Mouse (Mus musculus) right cerebral cortex, postnatal 10 days (tissue): ENCODE data around the gene Palm2.

Experiments used
- DNase-seq, 2 experiments: peaks; one replicate each; pipeline ENCODE4 v3.0.0; 2021; ENCODE audit warnings: low spot score in 2 of 2

Palm2 gene

DNA sequence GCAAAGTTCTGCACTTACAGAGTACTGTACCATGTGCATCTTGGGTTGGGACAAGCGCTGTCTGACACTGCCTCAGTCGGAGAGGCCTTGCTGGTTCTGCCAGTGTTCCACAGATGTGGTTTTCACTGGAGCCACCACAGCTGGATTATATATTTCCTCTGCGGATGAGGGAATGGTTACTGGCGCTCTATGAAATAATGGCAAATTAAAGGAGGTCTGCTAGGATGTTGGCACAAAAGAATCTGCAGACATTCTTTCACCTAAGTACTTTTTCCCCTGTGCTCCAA is 135.0 kb downstream of the Palm2 start:
- DNase-seq, result no peak

DNA sequence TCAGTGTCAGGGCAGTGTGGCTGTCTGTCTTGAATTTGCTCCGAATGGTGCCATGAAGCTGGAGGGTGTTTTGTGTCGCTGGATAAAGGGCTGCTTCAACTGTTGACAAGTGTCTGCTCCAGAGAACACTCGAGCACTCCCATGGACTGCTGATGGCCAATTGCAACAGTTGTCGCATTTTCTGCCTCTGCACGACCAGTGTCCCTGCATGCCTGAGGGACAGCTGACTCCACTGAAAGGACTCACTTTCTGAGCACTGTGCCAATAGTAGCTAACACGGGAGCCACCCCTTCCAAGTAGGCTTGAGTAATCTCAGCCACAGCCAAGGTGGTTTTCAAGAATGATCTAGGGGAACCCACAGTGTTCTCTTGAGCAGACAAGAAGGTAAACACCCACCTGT is 135.7 kb downstream of the Palm2 start:
- no peak for DNase-seq

DNA sequence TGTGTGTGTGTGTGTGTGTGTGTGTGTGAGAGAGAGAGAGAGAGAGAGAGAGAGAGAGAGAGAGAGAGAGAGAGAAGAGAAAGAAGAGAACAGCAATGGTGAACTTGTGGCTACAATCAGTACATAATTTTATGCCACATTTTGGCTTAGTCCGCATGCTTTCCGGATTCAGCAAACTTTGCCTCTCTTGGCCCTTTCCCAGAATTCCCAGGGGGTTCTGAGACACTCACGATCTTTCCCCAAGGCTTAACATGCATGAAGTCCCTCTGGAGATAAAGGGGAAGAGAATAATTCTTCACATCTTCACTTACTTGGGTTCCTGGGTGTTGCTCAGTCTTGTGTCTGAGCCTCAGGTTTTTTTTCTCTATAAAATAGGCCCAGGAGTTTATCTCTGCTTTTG is 136.2 kb downstream of the Palm2 start:
- no peak for DNase-seq

DNA sequence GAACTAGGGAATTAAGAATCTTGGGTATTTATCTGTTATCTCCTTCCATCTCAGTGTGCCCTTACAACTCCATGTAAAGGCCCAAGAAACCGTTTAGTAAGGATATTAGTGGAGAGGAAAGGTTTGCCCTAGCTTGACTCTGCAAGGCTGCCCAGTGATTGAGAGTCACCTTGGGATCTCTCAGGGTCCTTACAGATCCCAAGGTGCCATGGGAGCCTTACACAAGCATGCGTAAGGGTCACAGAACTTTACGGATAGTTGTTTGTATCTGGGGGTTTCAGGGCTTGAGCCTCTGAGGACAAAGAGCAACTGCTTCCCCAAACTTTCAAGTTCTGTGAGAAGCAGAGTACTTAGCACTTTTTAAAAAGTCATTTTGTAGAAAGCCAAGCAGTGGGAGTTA is 140.1 kb downstream of the Palm2 start:
- no peak for DNase-seq

DNA sequence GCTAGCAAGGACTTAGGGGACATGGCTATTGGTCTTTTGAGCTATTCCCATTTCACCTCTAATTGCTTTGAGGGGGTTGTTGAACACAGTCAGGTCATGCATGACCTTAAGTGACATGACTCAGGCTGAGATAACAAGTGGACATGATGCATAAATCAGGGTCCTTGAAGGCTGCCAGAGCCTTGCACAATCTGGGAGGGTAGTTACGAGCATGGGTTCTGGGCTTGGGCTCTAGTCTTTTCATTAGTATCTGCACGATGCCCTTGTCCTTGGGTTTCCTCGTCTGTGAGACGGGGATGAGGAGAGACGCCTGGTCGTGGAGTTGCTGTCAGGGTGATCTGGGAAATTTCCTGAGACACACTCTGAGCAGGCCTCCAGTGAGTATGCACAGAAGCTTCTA is 140.6 kb downstream of the Palm2 start:
- no peak for DNase-seq

DNA sequence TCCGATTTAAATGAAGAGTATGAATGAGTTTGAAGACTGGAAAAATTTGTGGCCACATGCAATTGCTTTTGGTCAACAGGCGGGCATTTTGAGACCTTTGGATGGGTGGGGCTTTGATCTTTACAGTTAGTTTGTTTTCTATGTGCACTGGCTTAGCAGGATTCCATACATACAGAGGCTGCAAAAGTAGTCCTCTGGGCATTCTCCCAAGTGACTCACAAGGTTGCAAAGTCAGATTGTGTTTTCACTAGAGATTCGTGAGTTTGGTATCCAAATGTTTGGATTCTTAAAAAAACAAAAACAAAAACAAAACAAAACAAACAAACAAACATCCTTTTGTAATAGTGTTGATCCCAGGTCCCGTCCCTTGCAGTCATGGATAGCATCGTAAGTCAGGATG is 141.6 kb downstream of the Palm2 start:
- no peak for DNase-seq

DNA sequence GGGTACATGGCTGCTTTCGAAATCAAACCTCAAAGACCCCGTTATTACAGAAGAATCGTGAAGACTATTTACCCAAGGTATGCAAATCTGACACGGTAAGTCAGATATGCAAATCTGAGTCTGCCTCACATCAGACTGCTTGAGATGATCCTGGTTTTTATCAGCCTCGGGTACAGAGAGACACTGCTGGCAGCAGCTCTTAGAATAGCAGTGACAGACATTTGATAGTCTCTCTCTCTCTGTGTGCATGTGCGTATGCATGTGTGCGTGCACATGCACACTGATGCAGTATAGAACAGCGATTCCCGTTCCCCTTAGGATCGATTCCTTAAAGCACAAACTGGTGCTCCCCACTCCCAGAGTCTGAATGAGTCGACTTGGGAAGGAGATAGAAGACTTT is 142.0 kb downstream of the Palm2 start:
- no peak for DNase-seq

DNA sequence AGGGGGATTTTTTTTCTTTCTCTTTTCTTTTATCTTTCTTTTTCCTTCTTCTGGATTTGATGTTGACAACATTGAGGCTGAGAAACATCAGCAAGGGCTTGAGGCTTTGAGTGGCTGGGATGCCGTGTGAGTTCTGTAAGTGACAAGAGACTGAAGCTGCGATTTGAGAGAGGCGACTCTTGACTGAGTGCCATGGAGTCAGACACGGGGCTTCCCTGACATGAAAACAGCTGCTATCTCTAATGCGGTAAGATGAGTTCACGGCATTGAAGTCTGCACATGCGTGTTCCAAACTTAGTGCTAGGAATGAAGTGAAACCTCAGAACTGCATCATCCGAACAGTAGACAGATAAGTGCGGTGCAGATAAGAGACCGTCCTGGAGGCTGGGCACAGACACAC is 145.6 kb downstream of the Palm2 start:
- DNase-seq, result no peak

DNA sequence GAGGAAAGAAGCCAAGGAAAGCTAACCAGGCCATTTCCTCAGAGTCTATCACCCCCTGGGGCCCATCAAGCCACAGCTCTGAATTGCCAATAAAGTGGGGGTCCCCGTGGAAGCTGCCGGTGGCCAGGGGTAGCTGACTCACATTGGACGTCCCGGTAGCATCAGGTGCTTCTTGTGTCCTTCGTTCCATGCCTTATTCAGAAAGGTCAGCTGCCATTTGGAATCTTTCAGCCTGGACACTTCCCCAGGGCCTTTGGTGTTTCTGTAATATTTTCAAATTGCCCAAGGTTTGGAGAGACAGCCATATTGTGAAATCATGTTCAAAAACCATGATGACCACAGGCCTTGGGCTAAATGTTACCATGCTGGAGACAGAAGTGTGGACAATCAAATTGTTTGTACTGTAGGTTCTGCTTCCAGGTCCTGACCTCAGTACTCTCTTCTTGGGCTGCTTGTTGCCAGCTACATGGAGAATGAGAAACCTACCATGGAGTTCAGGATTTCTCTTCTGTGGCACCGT is 151.3 kb downstream of the Palm2 start:
- no peak for DNase-seq

DNA sequence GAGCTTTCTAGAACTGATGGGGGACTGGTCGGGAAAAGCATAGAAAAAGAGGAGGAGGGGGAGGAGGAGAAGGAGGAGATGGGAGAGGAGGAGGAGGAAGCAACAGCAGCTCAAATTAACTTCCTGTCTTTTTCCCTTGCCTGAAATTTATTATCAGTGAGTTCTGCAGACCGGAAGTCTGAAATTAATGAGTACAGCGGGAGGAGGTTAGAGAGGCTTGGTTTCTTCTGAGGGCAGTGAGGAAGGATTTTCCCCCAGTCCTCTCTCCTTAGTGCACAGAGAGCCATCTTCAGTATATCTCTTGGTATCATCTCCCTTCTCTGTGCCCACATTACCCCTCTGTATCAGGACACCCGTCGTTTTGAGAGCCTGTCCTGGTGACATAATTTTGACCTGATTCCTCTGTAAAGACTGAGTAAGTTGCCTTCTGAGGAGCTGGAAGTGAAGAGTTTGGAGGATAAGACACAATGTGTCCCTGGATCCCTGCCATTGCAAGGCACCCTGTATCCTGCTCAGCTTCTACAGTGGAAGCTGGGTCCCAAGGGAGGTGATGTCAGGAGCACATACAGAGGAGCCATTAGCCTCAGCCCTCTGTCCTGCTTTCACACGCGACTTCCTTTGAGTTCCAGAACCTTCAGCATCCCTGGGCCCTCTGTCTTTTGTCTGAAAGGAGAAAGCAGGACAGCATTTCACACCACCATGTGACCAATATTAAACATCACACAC is 153.0 kb downstream of the Palm2 start:
- DNase-seq, result no peak

DNA sequence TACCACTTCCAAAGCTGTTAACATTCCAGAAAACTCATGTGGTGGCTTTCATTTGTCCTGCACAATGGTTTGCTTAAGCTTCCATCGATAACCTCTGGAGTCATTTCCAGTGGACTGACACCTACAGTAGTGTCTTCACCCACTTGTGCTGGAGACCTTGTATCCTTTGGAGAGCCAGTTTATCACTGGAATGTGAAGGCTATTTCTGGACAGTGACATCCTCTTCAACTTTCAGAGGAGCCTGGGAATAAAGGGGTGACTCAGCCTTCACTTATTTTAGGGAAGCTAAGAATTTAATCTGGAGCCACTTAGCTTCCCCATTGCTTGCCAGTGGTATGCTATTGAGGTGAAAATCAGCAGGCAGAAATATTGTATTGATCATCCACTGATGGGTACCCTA is 154.3 kb downstream of the Palm2 start:
- no peak for DNase-seq

DNA sequence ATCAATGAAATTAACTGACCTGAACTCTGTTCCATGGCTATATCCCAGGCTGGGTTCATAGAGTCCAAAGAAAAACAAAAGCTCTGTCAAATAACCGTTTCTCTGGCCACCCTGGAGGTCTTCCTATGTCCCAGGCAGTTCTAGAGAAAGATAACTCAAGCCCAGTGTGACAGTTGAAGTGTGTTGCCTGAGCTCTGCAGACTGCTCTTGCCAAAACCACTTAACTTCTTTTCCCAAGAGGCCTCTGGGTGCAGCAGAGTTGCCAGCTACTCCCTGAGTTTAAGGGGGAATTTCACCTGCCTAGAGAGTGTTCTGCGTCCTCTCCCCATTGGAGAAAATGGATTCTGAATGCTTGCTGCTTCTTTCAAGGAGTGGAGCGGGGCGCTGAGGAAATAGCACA is 158.7 kb downstream of the Palm2 start:
- DNase-seq, result no peak

DNA sequence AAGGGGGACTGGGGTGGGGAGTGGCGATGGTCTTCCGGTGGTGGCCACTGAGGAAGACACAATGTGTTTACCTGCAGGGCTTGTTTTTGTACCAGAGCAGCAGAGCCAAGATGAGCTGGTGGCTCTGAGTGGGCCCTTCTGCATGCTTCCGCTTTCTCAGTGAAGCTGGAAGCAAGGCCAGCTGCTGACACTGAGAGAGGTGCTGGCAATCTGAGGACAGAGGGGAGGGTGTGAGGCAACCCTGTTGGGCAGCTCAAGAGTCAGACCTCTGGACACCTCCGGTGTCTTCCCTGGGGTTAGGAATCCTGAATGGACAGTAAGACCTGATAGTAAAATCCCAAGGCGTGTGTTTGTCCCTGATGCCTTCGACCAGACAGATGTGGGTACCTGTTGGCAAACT is 165.9 kb downstream of the Palm2 start:
- no peak for DNase-seq

DNA sequence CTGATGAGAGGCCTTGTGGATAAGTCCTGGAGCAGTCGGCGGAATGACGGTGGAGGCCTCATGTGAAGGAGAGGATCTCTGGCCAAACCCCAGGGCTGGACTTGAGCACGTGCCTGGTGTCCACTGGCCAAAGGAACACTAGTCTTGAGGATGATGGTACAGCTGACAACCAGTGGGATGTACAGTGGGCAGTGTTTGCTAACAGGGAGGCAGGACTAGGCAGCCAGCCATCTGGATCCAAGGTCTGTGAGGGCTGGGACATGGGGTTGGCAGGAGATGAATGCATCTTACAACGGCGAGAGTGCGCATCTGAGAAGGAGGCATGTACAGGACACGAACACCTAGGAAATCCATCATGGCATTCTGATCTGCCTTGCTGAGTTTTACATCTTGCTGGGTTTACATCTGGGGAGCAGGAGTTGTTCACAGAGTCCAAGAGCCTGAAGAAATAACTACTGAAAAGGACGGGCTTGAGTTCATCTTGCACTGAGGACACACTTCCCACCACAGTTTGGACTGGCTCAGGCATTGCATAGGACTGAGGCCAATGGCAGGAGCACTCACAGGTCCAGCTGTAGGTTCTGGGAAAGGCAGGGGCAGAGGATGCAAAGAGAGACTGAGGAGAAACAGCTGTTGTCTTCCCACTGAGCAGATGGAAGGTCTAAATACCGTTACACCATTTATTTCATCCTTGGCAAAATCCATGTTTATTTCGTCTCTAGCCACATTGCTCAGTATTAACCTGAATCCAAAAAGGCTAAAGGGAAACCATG is 166.8 kb downstream of the Palm2 start:
- DNase-seq, result no peak

DNA sequence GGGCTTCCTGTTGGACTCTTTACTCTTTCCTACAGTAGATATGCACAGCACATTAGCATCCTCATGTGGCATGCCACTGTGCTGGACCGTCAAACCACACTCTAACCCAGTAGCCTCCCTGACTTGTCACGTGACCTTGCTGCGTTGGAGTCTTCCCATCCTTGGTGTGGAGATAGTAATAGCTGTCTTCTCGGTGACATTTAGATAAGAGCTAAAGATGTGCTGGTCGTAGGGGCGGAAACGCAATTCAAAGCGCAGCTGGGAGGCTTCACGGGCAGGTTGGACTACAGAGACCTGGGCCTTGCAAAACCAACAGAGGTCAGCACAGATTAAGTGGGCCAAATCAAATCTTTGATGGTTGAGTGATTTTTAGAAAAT is 167.4 kb downstream of the Palm2 start:
- DNase-seq, result no peak

DNA sequence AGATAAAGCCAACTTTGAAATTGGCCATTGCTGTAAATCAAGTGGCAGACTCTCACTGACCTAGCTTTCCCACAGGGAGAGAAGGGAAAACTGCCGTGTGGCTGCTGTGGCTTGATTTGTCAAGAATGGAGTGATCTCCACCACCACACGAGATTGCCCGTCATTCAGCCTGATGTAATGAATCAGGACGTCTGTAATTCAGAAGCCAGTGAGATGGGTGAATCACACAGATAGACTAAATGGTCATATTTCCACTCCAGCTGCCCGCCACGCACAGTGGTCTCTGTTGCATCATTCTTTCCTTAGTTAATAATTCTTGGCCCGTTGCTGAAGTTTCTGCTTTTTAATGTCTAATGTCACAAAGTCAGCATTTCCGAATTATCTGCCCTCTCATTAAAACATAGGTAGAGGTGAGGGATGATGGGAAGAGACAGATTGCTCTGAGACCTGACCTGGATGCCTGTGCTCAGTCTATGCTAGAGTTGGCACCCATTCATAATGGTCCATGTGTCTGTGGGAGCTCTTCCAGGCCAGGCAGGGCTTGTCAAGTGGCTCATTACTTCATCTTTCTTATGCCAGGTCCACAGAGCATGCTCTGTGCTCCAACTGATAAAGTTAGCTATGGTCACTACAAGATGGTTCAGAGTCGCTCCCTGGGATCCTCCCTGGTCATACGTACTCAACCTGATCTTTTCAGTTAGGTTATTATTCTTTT is 168.0 kb downstream of the Palm2 start:
- DNase-seq, result no peak

DNA sequence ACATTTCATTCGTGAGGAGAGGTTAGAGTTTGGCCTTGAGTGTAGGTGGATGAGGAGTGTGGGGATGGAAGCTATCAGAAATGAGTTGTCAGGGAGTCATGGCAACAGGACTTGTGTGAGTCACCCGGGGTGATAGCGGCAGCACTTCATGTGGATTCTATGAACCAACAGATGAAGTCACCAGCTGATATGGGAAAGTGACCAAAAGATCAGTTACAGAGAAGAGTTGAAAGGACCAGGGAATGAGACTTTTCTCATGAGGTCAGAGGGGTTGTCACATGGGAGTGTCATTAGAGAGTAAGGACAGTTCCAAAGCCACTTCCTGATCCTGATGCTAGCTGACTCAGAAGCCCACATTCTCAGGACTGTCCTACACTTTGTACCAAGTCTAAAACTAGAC is 172.2 kb downstream of the Palm2 start:
- no peak for DNase-seq

DNA sequence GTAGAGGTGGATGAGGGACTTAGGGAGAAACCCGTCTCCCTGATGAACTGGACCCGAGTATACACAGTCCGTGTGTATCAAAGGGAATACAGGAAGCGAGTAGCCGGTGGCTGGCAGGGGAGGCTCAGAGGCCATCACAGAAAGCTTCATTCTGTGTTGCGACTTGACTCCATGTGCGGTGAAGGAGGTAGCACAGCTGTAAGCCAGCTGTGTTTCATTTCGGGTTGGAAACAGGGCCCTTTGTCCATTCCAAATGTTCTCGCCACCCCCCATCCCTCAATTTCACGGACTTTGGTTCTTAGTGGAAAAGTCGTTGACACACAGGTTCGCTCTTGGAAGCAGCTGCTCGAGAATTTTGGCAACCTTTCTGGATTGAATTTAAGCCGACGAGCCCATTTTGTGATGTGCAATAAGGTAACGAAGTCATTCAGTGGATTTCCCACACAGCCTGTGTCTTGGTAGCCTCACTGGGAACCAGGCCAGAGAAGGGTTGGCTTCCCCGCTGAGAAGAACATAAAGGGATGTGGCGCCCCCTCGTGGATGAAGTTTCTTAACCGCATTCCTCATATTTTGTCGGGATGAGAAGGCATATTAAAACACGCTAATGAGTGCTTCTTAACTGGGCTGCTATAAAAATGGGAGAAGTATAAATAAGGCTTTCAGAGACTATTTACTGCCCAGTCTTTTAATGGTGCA is 173.3 kb downstream of the Palm2 start:
- peak; percentile 92 to 95 for DNase-seq

DNA sequence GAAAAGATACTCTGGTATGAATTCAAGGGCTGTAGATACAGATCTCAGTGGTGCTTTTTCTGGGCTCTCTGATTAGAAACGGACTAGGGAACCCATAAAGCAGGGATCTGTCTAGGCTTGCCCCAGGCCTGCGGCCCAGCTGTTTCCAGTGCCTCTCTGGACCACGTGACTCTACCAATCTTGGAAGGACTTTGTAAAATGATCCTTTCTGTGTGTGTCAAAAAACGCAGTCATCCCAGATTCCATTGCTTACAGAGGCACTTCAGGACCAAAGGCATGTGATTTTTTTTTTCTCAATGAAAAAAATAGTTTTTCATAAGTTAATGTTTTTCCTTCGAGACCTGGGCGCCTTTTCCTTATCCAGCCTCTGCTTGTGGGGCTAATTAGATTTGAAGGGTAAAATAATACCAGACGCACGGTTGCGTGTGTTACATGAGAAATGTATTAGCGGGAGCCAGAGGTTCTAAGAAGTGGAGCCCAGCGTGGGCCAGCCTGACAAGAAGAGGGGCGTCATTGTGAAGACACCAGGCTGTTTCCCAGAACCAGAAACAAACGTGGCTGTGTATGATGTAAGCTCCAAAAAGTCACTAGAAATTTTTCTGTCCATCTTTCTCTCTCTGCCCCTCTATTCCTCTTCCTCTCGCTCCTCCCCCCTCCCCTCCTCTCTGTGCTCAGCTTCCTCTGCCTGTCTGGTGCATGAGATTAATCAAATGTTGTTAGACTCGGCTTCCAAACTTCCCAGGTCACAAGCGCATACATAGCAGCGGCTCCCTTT is 177.4 kb downstream of the Palm2 start:
- no peak for DNase-seq

DNA sequence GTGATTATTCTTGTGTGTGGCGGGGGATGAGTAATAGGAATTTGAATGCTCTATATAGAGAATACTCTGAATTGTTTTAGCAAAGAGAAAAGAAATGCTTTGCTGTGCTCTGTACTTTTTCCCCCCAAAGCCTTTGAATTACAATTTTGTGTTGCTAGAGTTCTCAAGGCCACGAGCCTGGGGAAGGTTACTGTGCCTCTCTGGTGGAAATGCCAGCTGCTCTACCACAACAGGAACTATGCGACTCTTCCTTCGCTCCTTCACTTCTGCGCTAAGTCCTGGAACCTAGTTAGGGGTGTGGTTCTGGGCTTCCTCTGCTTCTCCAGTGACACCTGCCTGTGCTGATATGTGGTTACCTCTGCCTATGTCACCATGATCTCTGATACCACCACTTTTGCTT is 178.7 kb downstream of the Palm2 start:
- DNase-seq, result no peak

DNA sequence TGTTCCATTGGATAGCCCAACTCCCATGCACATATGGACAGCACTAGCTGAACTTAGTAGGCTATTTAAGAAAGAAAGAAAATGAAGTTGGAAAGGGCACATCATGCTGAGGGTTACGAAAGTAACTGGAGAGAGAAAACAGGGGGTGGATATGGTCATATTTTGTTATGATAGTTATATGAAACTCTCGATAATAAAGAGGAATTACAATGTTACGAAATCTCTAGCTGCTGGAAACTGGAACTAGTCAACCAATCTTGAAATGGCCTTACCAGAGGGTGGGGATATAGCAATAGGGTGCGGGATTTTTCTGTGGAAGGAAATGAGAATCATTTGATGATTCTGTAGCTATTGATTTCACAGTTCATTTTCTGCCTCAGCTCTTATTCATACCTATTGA is 180.6 kb downstream of the Palm2 start:
- DNase-seq, result no peak

DNA sequence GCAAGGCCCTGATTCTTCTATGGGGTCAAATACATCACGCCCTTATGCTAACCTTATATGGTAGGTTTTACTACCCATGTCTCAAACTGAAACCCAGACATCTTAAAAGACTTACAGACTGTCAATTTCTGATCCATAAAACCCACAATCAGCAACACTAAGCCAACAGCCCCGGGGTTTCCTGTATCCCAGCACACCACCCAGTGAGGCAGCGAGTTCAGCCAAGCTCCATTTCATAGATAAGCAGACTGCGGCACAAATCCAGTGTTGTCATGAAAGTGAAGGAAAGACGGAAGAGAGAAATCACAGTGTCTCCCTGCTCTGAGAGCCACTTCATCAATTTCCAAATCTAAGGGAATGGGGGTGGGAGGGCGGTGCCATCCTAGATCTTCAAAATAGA is 184.7 kb downstream of the Palm2 start:
- no peak for DNase-seq
